Mouse (Mus musculus) testis, adult 2 months (tissue): Measurements from ENCODE around the gene Ptpn3.

Experiments
- CTCF ChIP-seq: fragments of 200-500 bp; IDR thresholded peaks from 2 replicates; pipeline ENCODE4 v1.5.1; 2012; ENCODE audit warnings: low read depth, mild to moderate bottlenecking, inconsistent platforms, low read length, moderate library complexity; ENCODE audit not compliant: control insufficient read depth, insufficient read depth, insufficient replicate concordance
- POLR2A ChIP-seq: fragments of 200-500 bp; IDR thresholded peaks from 2 replicates; pipeline ENCODE4 v1.6.1; 2012; ENCODE audit warnings: low read depth, mild to moderate bottlenecking, inconsistent platforms, low read length, moderate library complexity; ENCODE audit not compliant: control insufficient read depth

DNA sequence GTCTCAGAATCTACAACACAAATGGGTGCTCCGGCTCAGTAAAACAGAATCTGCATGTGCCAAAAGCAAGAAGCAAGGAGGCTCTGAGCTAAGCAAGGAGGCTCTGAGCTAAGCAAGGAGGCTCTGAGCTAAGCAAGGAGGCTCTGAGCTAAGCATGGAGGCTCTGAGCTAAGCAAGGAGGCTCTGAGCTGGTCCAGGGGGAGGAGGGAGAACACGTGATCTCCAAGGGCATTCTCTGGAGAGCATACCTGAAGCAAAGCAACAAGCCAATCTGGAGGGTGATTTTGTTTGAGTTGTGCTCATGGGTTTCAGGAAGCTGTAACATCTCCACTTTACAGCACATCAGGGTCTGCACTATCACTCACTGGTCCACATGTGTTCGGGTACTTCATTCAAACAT lies 18.4 kb downstream of the Ptpn3 start:
- TF ChIP-seq CTCF = no peak
- no peak for TF ChIP-seq POLR2A
